In genomic region chr19:25381972-25382371, GRCm38 (mm10) we compare ENCODE assay signal across 13 mouse cellular contexts.
DNase-seq lines count a peak whose midpoint lies in the region; ATAC-seq and TF ChIP-seq lines count a peak whose summit lies in the region.
"Had no signal": no experiment of that assay in that cellular context is flagged by ENCODE, and none has a peak within 500 bp of the region (broad histone marks: within the 10 kb centered on the region; RNA-seq: fewer than 3 reads in every experiment).

No protein-coding gene starts in this region.

- no peaks in the 10 kb centered on the region for H3K9me3 ChIP-seq in lung, embryonic 16.5 days (ENCODE audit: control insufficient read depth, low read length)
- no peaks in the 10 kb centered on the region for H3K9me3 ChIP-seq in limb, embryonic 13.5 days
- H3K9me3 ChIP-seq: forebrain, embryonic 12.5 days had no signal

- H3K4me1 ChIP-seq in lung, embryonic 16.5 days (replicated peaks; ENCODE audit: control insufficient read depth, insufficient read depth, low read length), result peaks cover 24% of the 10 kb centered on the region
- peaks cover 47% of the 10 kb centered on the region for H3K4me1 ChIP-seq in limb, embryonic 13.5 days
- H3K4me1 ChIP-seq in small intestine, adult 2 months (ENCODE audit: control insufficient read depth, insufficient read depth, insufficient read length, low read length), result peaks cover 14% of the 10 kb centered on the region; the same call in 1 of the 2 replicates

- TF ChIP-seq CTCF in small intestine, adult 2 months (IDR thresholded peaks at IDR 0.05; ENCODE audit: extremely low read depth, insufficient read length, insufficient replicate concordance, low read depth, low read length), result no peak

- no peak for TF ChIP-seq POLR2A in small intestine, adult 2 months (IDR thresholded peaks at IDR 0.05; ENCODE audit: low read depth, low read length)

- peak overlapping the region; percentile 42 for H3K4me2 ChIP-seq in lung, embryonic 16.5 days (ENCODE audit: low read depth, low read length)
- no peak overlapping the region; the same call in 1 of the 2 replicates for H3K4me2 ChIP-seq in limb, embryonic 13.5 days (replicated peaks)
- H3K4me2 ChIP-seq: forebrain, embryonic 12.5 days had no signal

- H3K27me3 ChIP-seq in lung, embryonic 16.5 days (ENCODE audit: control insufficient read depth, insufficient read depth, low read depth, low read length), result no peaks in the 10 kb centered on the region
- no peaks in the 10 kb centered on the region for H3K27me3 ChIP-seq in limb, embryonic 13.5 days
- no peaks in the 10 kb centered on the region for H3K27me3 ChIP-seq in small intestine, adult 2 months (ENCODE audit: control insufficient read depth, insufficient read depth, low read length)
- H3K27me3 ChIP-seq: forebrain, embryonic 12.5 days had no signal

- no peak overlapping the region for H3K9ac ChIP-seq in lung, embryonic 16.5 days (ENCODE audit: low read length)
- H3K9ac ChIP-seq in limb, embryonic 13.5 days, result no peak overlapping the region
- H3K9ac ChIP-seq: forebrain, embryonic 12.5 days had no signal

- no peak overlapping the region for H3K4me3 ChIP-seq in lung, embryonic 16.5 days (ENCODE audit: low read length)
- H3K4me3 ChIP-seq in limb, embryonic 13.5 days, result no peak overlapping the region
- no peak overlapping the region for H3K4me3 ChIP-seq in small intestine, adult 2 months (ENCODE audit: low read depth, low read length)
- H3K4me3 ChIP-seq: forebrain, embryonic 12.5 days had no signal

- H3K36me3 ChIP-seq in lung, embryonic 16.5 days (ENCODE audit: control insufficient read depth, insufficient read depth, low read length), result no peaks in the 10 kb centered on the region
- H3K36me3 ChIP-seq in limb, embryonic 13.5 days, result no peaks in the 10 kb centered on the region
- H3K36me3 ChIP-seq in small intestine, adult 2 months (ENCODE audit: control insufficient read depth, insufficient read depth, low read length), result no peaks in the 10 kb centered on the region
- H3K36me3 ChIP-seq: forebrain, embryonic 12.5 days had no signal

- ATAC-seq in lung, embryonic 16.5 days (ENCODE audit: low read depth), result peak; percentile 68
- no peak for ATAC-seq in limb, embryonic 13.5 days (ENCODE audit: low FRiP score, low read depth)
- no peak for ATAC-seq in inflammation-experienced regulatory T-cells, adult 6 months

- DNase-seq in heart, adult 11 months, result peak; percentile 88
- no peak for DNase-seq in heart, adult 8-10 months (ENCODE audit: low spot score)
- DNase-seq in lung, postnatal 14 days, result no peak
- no peak for DNase-seq in spleen, adult 18-20 months
- DNase-seq: cerebellum, adult 11-12 months; gastrocnemius, postnatal 14 days; kidney, postnatal 4 days; thymus, adult 2 months had no signal

- peak overlapping the region; percentile 59 for H3K27ac ChIP-seq in lung, embryonic 16.5 days (ENCODE audit: low read length)
- H3K27ac ChIP-seq in limb, embryonic 13.5 days, result peak overlapping the region; percentile 39; the same call in 1 of the 2 replicates
- peak overlapping the region; percentile 37 for H3K27ac ChIP-seq in small intestine, adult 2 months (ENCODE audit: insufficient read depth, low read depth, low read length)
- H3K27ac ChIP-seq: forebrain, embryonic 12.5 days had no signal

- 7% methylated on average over 7 of the region's 7 CpGs for WGBS in lung, embryonic 16.5 days
- 50% methylated on average over 7 of the region's 7 CpGs for WGBS in limb, embryonic 13.5 days
- WGBS in small intestine, adult 2 months, result 11% methylated on average over 7 of the region's 7 CpGs
